Mouse (Mus musculus) megakaryocyte, embryonic 14.5 days (primary cell): ENCODE measurements around the gene Ppp3r1. TPM values are rescaled to one million over a fixed set of nuclear protein-coding genes. Genes with fewer than 3 reads are reported as not detected.
A peak's percentile ranks its signal among the peaks of the same experiment; 100 is the strongest.
"Not testable (repeated sequence)": the region's sequence is repeated elsewhere in the genome, so short reads cannot be mapped to it uniquely, and the experiment has no call there.

ENCODE experiments used
- H3K27me3 ChIP-seq: replicated peaks from 2 replicates; pipeline ENCODE3; 2012; ENCODE audit warnings: inconsistent platforms
- H3K36me3 ChIP-seq: replicated peaks from 2 replicates; pipeline ENCODE3; 2012; ENCODE audit warnings: low read length, inconsistent platforms, mixed read lengths
- H3K4me1 ChIP-seq: 2 replicates; pipeline ENCODE4 v1.6.1; 2012; ENCODE audit warnings: inconsistent platforms
- H3K4me3 ChIP-seq: replicated peaks from 2 replicates; pipeline ENCODE3; 2012; ENCODE audit warnings: moderate library complexity, mild to moderate bottlenecking, inconsistent platforms
- H3K9me3 ChIP-seq: 2 replicates; pipeline ENCODE4 v1.6.1; 2012; ENCODE audit warnings: inconsistent platforms
- FLI1 ChIP-seq: IDR thresholded peaks from 2 replicates; pipeline ENCODE4 v1.6.1; 2012; ENCODE audit warnings: low read length, inconsistent platforms, mixed read lengths
- GATA1 ChIP-seq: IDR thresholded peaks from 3 replicates; pipeline ENCODE4 v1.6.1; 2012; ENCODE audit warnings: mixed read lengths, low read length, inconsistent platforms, borderline replicate concordance
- polyA plus RNA-seq: library from polyadenylated mRNA; stranded (reverse); fragments of >175 nt; gene quantifications from 2 replicates; pipeline ENCODE4 v1.2.3, GENCODE M21; 2012; ENCODE audit warnings: low replicate concordance; ENCODE audit not compliant: insufficient read depth

Gene Ppp3r1
- polyA plus RNA-seq, 1 experiment = 18.6 TPM

DNA sequence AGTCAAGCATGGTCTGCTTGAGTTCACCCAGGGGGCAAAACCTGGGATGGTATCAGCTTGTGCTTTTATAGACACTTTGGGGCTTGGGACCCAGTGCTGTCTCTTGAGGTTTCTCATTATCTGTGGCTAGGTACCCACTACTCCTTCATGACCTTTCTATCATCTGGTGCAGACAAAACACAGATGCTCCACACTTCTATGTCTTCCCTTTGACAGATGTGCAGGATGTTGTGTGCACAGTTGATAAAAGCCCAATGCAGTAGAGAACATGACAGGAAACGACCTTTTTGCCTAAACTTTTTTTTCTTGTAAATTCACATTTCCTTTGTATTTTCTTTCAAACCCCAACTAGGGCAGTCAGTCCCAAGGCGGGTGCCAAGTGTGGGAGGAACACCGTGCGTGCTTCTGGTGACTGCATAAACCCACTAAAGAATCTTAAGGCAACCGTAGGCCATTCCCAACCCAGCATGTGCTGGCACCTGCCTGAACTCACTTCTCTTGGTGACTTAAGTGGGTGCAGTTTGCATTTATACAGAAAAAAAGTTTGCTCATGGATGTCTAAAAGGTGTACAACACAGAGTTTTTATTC is 77.5 kb downstream of the Ppp3r1 start:
- Histone ChIP-seq H3K36me3 (peaks cover 39% of the 10 kb centered on the region), H3K27me3 (no peaks in the 10 kb centered on the region)
- TF ChIP-seq FLI1 (no peak), GATA1 (peak; percentile 17; the same call in 1 of the 3 replicates)

DNA sequence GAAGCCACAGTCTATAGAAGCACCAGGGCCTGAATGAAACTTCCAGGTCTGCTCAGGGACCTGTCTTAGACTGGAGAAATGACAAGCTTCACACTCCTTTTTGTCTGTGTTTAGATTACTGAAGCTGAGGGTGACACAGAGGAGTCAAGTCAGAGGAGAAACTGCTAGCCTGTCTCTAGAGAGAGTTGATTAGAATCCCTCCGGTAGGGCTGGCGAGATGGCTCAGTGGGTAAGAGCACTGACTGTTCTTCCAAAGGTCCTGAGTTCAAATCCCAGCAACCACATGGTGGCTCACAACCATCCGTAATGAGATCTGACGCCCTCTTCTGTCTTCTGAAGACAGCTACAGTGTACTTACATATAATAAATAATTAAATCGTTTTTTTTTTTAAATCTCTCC is 79.5 kb downstream of the Ppp3r1 start:
- peaks cover 21% of the 10 kb centered on the region for H3K36me3 ChIP-seq
- H3K27me3 ChIP-seq = not testable (repeated sequence)

More for the DNA sequence above, 77.5 kb downstream of the Ppp3r1 start:
- Histone ChIP-seq H3K9me3 (no peaks in the 10 kb centered on the region), H3K4me1 (peaks cover 51% of the 10 kb centered on the region), H3K4me3 (peak overlapping the region; percentile 71)

DNA sequence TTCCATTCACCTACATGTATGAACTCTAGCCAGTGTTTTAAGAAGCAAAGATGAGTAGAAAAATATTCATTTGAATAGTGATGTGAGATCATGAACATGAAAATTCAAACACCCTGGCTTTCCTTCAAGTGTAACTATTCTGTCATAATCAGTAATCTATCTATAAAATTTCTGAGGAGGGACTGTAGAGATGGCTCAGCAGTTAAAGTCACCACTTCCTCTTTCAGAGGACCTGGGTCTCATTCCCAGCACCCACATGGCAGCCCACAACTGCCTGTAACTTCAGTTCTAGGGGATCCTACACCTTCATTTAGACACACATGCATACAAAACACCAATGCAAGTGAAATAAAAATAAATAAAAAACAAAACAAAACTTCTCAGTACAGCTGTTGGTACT is 89.7 kb downstream of the Ppp3r1 start:
- H3K36me3 ChIP-seq = peaks cover 4% of the 10 kb centered on the region
- no peaks in the 10 kb centered on the region for H3K9me3 ChIP-seq
- peaks cover 11% of the 10 kb centered on the region for H3K4me1 ChIP-seq
- TF ChIP-seq FLI1 (no peak), GATA1 (no peak)
- H3K27me3 ChIP-seq = no peaks in the 10 kb centered on the region
- no peak overlapping the region for H3K4me3 ChIP-seq

More for the DNA sequence above, 79.5 kb downstream of the Ppp3r1 start:
- not testable (repeated sequence) for H3K4me3 ChIP-seq, H3K9me3 ChIP-seq
- H3K4me1 ChIP-seq = peaks cover 43% of the 10 kb centered on the region

Other genes starting within 250 kb of the Ppp3r1 start
- not detected in 2 replicates for gene Fbxo48, start 207.9 kb upstream of the Ppp3r1 start, polyA plus RNA-seq
- 0.21 TPM in 1 of 2 replicates, not detected in the other for gene Cnrip1, start 107.7 kb upstream of the Ppp3r1 start, polyA plus RNA-seq
- gene Plek, start 106.9 kb upstream of the Ppp3r1 start, polyA plus RNA-seq = 5.5 and 36.0 TPM in 2 replicates
- gene Wdr92, start 22.8 kb downstream of the Ppp3r1 start, polyA plus RNA-seq = 2.0 TPM in 1 of 2 replicates, not detected in the other
- 1.1 and 21.3 TPM in 2 replicates for gene Pno1, start 52.3 kb downstream of the Ppp3r1 start, polyA plus RNA-seq
- 2.2 TPM in 1 of 2 replicates, not detected in the other for gene C1d, start 98.3 kb downstream of the Ppp3r1 start, polyA plus RNA-seq